Mouse (Mus musculus): ENCODE measurements around the gene Brpf1.

DNA sequence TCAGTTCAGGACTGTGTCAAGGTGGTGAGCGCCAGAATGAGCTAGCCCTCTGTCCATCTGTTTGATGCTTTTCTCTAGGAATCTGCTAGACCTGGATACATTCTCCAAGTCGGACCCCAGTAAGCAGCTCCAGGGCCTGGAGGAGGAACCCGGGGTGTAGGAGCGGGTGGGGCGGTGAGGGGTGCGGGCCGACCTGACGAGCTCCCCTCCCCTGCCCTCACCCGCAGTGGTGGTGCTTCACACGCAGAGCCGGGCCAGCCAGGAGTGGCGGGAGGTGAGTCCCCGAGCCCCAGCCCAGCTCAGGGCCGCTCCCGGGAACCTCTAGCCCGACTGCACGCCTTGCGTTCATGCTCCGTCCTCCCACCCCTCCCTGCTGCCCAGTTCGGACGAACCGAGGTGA lies 24.0 kb upstream of the Brpf1 start:
- TF ChIP-seq CTCF (IDR thresholded peaks at IDR 0.05; ENCODE audit: borderline replicate concordance, extremely low read depth, insufficient read depth, insufficient read length): no peak
- no peak for TF ChIP-seq POLR2A (IDR thresholded peaks at IDR 0.05; ENCODE audit: borderline replicate concordance, extremely low read depth, insufficient read depth, insufficient read length, poor library complexity, severe bottlenecking)

Data from brain, embryonic 14.5 days (tissue).